Mouse (Mus musculus): ENCODE data around the gene Ldlrap1. TPM values are rescaled to one million over a fixed set of nuclear protein-coding genes. Genes with fewer than 3 reads are reported as not detected.

The Ldlrap1 gene
- polyA plus RNA-seq, 1 experiment from 2014 or later = 26.7 TPM

- H3K27me3 ChIP-seq (ENCODE audit: control insufficient read depth, insufficient read depth, low read length) = no peaks in the 10 kb centered on the region
- H3K9me3 ChIP-seq (replicated peaks; ENCODE audit: control insufficient read depth, low read length) = peaks cover 5% of the 10 kb centered on the region; the same call in 1 of the 2 replicates
- no peak overlapping the region for H3K4me3 ChIP-seq (replicated peaks; ENCODE audit: low read length)
- WGBS = 67% methylated on average over 9 of the region's 9 CpGs
- no peak for ATAC-seq (ENCODE audit: insufficient read depth, low FRiP score)
- H3K4me1 ChIP-seq (ENCODE audit: control insufficient read depth, insufficient read depth, low read length) = no peaks in the 10 kb centered on the region
- no peak overlapping the region for H3K9ac ChIP-seq (ENCODE audit: low read length)
- no peak overlapping the region for H3K27ac ChIP-seq (ENCODE audit: low read length)
- H3K36me3 ChIP-seq (ENCODE audit: control insufficient read depth, insufficient read depth, low read length) = no peaks in the 10 kb centered on the region
- H3K4me2 ChIP-seq (ENCODE audit: low read depth, low read length) = no peak overlapping the region
Measured at GRCm38 (mm10) chr4:134693202-134693940, 74.5 kb downstream of the Ldlrap1 start.

GRCm38 (mm10) chr4:134692388-134692787 is 75.4 kb downstream of the Ldlrap1 start:
- Histone ChIP-seq H3K36me3 (ENCODE audit: control insufficient read depth, insufficient read depth, low read length) (no peaks in the 10 kb centered on the region), H3K4me3 (replicated peaks; ENCODE audit: low read length) (no peak overlapping the region), H3K27ac (ENCODE audit: low read length) (no peak overlapping the region), H3K27me3 (ENCODE audit: control insufficient read depth, insufficient read depth, low read length) (no peaks in the 10 kb centered on the region), H3K9me3 (replicated peaks; ENCODE audit: control insufficient read depth, low read length) (peaks cover 5% of the 10 kb centered on the region; the same call in 1 of the 2 replicates), H3K4me1 (ENCODE audit: control insufficient read depth, insufficient read depth, low read length) (no peaks in the 10 kb centered on the region), H3K4me2 (ENCODE audit: low read depth, low read length) (no peak overlapping the region), H3K9ac (ENCODE audit: low read length) (no peak overlapping the region)
- 94% methylated on average over 1 of the region's 1 CpGs for WGBS
- ATAC-seq (ENCODE audit: insufficient read depth, low FRiP score) = no peak

Other genes with a start within 250 kb of the Ldlrap1 start
- 89.1 and 95.1 TPM in 2 replicates for gene Mtfr1l, start 232.6 kb downstream of the Ldlrap1 start, polyA plus RNA-seq (2015; fragmentation: Nextera tagmentation; extraction: Ambion mirVana)
- gene Selenon, start 215.9 kb downstream of the Ldlrap1 start, polyA plus RNA-seq (2015; fragmentation: Nextera tagmentation; extraction: Ambion mirVana) = 7.9 and 8.0 TPM in 2 replicates
- 1.3 and 1.6 TPM in 2 replicates for gene Man1c1, start 63.7 kb downstream of the Ldlrap1 start, polyA plus RNA-seq (2015; fragmentation: Nextera tagmentation; extraction: Ambion mirVana)
- 30.6 and 30.8 TPM in 2 replicates for gene Maco1, start 85.3 kb upstream of the Ldlrap1 start, polyA plus RNA-seq (2015; fragmentation: Nextera tagmentation; extraction: Ambion mirVana)
- gene Rhd, start 96.5 kb upstream of the Ldlrap1 start, polyA plus RNA-seq (2015; fragmentation: Nextera tagmentation; extraction: Ambion mirVana) = 20.8 and 23.5 TPM in 2 replicates
- 177 TPM in 2 replicates for gene Tmem50a, start 147.0 kb upstream of the Ldlrap1 start, polyA plus RNA-seq (2015; fragmentation: Nextera tagmentation; extraction: Ambion mirVana)
- 511 and 534 TPM in 2 replicates for gene Rsrp1, start 155.6 kb upstream of the Ldlrap1 start, polyA plus RNA-seq (2015; fragmentation: Nextera tagmentation; extraction: Ambion mirVana)
- gene Syf2, start 162.9 kb upstream of the Ldlrap1 start, polyA plus RNA-seq (2015; fragmentation: Nextera tagmentation; extraction: Ambion mirVana) = 69.6 and 71.9 TPM in 2 replicates